Mouse (Mus musculus) 3134 (cell line): Measurements from ENCODE around the gene 1700067K01Rik.

ENCODE experiments used
- DNase-seq: peaks from one replicate; pipeline ENCODE4 v3.0.0-alpha.2; 2011; ENCODE audit warnings: low spot score; ENCODE audit not compliant: insufficient read length; ENCODE audit errors: extremely low read depth

The 1700067K01Rik gene

DNA sequence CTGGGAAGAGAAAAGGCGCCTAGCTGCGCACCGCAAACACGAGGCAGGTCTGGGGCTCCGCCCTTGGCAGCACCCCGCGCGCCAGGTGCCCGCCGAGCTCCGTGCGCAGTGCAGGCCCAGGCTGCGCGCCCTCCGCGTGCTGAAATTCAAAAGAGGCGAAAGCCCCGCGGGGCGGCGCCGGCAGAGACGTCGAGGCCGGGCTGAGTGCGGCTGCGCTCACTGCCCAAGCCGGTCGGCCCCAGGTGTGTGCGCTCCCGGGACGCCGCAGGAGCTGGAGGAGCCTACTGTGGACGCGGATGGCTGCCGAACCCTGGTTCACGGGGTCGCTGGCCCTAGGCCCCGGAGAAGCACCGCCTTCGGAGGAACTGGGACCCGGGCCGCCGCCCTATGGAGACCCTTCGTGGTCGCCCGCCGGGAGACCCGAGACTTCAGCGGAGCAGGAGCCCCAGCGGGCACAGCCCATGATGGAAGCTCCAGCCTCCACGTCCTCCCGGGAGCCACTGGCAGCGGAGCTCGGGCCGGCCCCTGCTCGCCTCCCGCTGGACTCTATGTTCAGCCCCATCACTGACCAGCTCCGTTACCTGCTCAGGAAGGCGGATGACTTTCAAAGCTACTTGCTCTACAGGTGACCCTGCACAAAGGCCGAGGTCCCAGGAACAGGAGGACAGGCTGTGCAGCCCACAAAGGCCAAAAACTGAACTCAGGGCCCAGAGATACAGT, at the start of gene 1700067K01Rik:
1700067K01Rik (plus strand) TSS at position 222 of the 720 bp plus-strand sequence.
- DNase-seq: no peak

DNA sequence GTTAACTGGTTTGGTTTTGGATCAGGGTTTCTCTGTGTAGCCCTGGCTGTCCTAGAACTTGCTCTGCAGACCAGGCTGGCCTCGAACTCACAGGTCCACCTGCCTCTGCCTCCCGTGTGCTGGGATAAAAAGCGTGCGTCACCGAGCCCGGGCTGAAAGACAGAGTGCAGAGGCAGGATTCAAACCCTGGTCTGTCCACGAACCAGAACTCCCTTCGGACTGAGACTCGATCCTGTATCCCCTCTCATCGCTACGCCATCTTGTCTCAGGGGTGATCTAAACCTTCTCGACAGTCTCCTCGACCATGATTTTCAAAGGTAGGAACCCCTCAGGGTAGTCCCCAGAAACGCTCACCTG, 46.6 kb upstream of the 1700067K01Rik start:
- no peak for DNase-seq

DNA sequence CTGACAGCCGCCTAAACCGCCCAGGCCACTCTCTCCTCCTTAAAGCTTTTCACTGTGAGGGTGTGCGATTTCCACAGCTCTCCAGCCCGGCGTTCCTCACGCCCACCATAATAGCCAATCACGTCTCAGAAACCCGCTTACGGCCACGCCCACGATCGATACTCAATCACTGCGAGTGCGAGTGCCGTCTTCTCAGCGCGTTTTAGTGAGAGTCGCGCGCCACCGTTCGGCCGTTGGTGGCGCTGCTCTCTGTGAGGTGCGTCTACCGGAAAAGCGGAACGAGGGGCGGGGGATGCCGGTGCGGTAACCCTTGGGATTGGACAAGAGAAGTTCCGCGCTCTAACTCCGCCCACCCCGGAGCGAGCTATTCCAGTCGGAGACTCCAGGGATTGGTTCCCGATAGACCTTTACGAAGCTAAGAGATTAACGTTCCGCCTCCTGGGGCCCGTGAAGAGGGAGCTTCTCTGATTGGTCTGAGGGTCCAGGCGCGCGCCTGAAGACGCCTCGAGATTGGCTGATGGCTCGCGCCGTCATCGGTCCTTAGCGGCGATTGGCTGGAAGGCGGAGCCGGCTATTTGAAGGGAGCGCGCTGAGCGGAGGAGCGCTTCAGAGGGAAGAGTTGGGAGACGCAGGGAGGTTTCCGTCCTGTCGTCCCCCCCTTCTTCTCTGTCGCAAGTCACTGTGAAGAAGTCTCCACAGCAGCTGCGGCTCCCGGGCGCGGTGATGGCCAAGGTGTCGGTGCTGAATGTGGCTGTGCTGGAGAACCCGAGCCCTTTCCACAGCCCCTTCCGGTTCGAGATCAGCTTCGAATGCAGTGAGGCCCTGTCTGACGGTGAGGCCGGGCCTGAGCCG, 46.0 kb upstream of the 1700067K01Rik start, which contains the start of the genes Gm10644 and Asf1b:
Gm10644 (minus strand) TSS at position 100 of the 852 bp plus-strand sequence.
Asf1b (plus strand) TSS at position 402 of the 852 bp plus-strand sequence.
- peak; percentile 99 for DNase-seq

- DNase-seq: no peak
Measured at GRCm38 (mm10) chr8:83955958-83956218, 45.4 kb upstream of the 1700067K01Rik start.

DNA sequence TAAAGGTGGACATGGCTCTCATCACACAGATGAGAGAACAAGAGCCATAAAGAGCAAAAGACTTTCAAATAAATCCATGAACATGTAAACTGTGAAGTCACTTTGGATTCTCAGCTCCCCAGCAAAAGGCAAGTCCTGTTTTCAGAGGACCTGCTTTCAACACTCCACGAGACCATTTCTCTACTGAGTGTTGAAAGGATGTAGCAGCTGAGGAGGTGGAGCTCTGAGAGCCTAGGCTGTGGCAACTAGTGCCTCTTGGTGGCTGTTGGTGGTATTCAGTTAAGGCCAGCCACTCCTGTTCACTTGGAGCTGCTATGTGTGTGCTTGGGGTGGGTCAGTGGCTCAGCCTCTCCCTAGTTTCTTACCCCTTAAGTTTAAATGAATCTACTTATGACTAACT, 44.5 kb upstream of the 1700067K01Rik start:
- peak; percentile 26 for DNase-seq

DNA sequence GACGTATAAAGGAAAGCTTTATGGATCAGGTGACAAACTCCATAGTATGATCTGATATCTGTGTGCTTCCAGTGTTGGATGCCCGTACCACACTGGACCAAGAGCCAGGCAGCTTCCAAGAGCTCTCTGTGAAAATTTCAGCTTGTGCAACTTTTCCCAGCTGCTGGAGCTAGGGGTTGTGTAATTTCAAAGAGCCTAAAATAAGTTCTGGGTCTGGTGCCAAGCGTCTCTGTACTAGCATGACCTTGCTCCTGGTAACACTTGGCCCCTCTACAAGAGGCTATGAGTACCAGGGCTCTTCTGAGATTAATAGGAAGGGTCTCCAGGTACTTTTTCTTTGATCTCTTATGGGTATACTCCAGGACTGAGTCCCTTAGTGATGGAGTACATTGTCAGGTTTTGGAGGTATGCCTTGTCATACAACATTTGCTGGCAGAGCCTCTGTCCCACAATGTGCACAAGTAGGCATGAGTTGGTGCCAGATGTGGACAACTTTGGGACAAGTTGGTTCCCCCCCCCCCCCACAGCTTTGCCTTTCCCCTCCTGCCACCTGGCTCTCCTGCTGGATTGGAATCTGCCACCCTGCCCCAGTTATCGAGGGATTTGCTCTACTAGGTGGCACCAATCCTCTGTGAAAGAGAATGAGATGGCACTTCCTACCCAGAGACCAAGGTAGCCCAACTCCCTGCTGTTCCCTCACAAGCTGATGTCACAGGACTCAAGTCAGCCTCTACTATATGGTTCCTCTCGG, 37.1 kb upstream of the 1700067K01Rik start:
- no peak for DNase-seq

DNA sequence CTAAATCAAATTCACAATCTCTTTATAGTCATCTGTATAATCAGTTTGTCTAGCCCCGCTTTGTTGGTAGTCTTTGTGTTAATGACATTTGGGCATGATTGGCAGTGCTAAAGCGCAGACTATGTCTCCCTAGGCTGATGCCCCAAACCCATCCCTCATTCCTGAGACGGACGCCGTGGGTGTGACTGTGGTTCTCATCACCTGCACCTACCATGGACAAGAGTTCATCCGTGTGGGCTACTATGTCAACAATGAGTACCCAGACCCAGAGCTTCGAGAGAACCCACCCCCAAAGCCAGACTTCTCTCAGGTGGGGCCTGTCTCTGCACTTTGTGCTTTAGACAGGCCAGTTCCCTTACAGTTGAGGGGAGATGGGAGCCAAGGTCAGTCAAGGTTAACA, 33.6 kb upstream of the 1700067K01Rik start:
- DNase-seq: no peak

GRCm38 (mm10) chr8:83971121-83971520, 30.2 kb upstream of the 1700067K01Rik start:
- no peak for DNase-seq

DNA sequence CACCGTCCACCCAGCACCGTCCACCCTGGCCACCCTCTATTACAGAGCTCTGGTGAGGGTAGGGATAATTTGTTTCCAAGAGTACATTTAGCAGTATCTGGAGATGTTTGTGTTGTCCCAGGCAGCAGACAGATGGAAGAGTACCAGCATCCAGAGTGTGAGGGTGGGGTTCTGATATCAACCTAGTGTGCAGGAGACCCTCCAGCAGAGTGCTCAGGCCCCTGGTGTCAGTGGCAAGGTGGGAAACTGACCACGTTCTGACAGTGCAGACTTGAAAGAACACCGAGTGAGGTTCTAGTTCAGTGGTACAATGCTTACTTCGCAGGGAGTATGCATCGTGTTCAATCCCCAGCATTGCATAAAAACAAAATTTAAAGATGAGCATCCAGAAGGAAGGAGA, 29.6 kb upstream of the 1700067K01Rik start:
- DNase-seq: no peak

GRCm38 (mm10) chr8:83972150-83973120, 28.9 kb upstream of the 1700067K01Rik start, which contains the start of gene Prkaca:
Gene Prkaca, plus strand, starts transcription at chr8:83972993.
- peak; percentile 98 for DNase-seq

- peak; percentile 43 for DNase-seq
Measured at GRCm38 (mm10) chr8:83973161-83974031, 27.9 kb upstream of the 1700067K01Rik start.

- DNase-seq: no peak
Measured at GRCm38 (mm10) chr8:83974521-83974920, 26.8 kb upstream of the 1700067K01Rik start.

DNA sequence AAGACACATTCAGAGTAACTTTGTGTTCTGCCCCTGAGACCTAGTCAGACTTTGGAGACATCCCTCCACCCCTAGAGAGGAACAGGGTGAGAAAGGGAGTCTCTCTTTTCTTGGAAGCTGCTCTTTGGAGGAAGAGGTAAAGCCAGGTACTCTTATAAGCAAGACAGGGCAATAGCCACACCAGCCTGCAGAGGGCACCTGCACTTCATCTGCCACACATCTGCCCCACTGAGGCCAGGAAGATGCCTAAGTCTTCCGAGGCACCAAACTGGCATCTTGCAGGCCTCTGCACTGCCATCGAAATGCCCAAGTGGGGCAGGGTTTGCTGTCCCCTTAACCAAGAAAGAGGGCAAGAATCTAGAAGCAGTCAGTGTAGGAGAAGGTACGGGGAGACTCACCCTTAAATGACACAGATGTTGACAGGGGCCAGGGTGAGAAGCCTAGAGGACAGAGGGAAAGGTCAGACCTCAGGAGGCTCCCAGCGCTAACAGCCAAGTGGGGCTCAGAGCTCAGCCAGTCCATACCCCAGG, 25.1 kb upstream of the 1700067K01Rik start:
- DNase-seq: no peak

- DNase-seq: no peak
Measured at GRCm38 (mm10) chr8:83976779-83977350, 24.4 kb upstream of the 1700067K01Rik start.

- no peak for DNase-seq
Measured at GRCm38 (mm10) chr8:83977646-83978045, 23.7 kb upstream of the 1700067K01Rik start.

DNA sequence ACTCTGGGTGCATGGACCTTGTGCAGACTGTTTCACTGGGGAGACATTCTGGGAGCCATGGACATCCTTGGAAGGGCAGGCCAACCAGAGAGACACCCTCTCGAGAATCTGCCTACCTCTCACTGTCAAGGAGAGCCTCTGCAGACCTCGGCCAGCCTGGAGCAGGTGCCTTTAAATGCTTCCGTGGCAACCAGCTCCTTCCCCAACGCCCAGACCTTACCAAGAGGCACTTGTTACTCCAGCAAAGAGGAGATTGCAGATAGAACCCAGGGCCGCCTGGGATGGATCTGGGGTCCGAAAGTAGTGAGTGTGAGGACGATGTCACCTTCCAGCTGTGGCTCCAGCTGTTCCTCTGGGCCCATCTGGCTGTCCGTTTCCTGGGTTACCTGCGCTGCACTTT, 23.1 kb upstream of the 1700067K01Rik start:
- DNase-seq: no peak

GRCm38 (mm10) chr8:83980250-83980649, 21.1 kb upstream of the 1700067K01Rik start:
- no peak for DNase-seq

- no peak for DNase-seq
Measured at GRCm38 (mm10) chr8:83980845-83981244, 20.5 kb upstream of the 1700067K01Rik start.
